Mouse (Mus musculus) midbrain, embryonic 11.5 days (tissue): ENCODE results near the gene Pofut2. TPM values are rescaled to one million over a fixed set of nuclear protein-coding genes. Genes with fewer than 3 reads are reported as not detected.
A peak's percentile ranks its signal among the peaks of the same experiment; 100 is the strongest.
"Not testable (repeated sequence)": the region's sequence is repeated elsewhere in the genome, so short reads cannot be mapped to it uniquely, and the experiment has no call there.

Experiments
- ATAC-seq: fragments of 200-750 bp; cut with Nextera tagmentation; 2 replicates; pipeline ENCODE4 v1.8.0; 2017; ENCODE audit warnings: moderate TSS enrichment, moderate library complexity; ENCODE audit not compliant: low FRiP score
- DNase-seq: peaks from one replicate; pipeline ENCODE4 v3.0.0; 2015; ENCODE audit warnings: low spot score; ENCODE audit errors: missing footprints
- H3K27ac ChIP-seq: fragments of 300-500 bp; sonication (generic); 2 replicates; pipeline ENCODE4 v1.5.1; 2014; ENCODE audit warnings: low read depth, low read length
- H3K27me3 ChIP-seq: fragments of 300-500 bp; sonication (generic); 2 replicates; pipeline ENCODE4 v1.6.1; 2014; ENCODE audit warnings: mild to moderate bottlenecking, low read length, moderate library complexity, mixed read lengths; ENCODE audit not compliant: control insufficient read depth, insufficient read depth
- H3K36me3 ChIP-seq: fragments of 300-500 bp; sonication (generic); 2 replicates; pipeline ENCODE4 v1.6.1; 2014; ENCODE audit warnings: mild to moderate bottlenecking, low read length, moderate library complexity, mixed read lengths; ENCODE audit not compliant: control insufficient read depth, insufficient read depth
- H3K4me1 ChIP-seq: fragments of 300-500 bp; sonication (generic); 2 replicates; pipeline ENCODE4 v1.6.1; 2014; ENCODE audit warnings: low read length; ENCODE audit not compliant: control insufficient read depth, insufficient read depth
- H3K4me2 ChIP-seq: fragments of 300-500 bp; sonication (generic); 2 replicates; pipeline ENCODE4 v1.6.1; 2014; ENCODE audit warnings: mild to moderate bottlenecking, moderate library complexity
- H3K4me3 ChIP-seq: fragments of 300-500 bp; sonication (generic); 2 replicates; pipeline ENCODE4 v1.5.1; 2014; ENCODE audit warnings: low read depth, low read length
- H3K9ac ChIP-seq: fragments of 300-500 bp; sonication (generic); 2 replicates; pipeline ENCODE4 v1.6.1; 2014; ENCODE audit warnings: low read length
- H3K9me3 ChIP-seq: fragments of 300-500 bp; sonication (generic); 2 replicates; pipeline ENCODE4 v1.6.1; 2016; ENCODE audit warnings: low read length; ENCODE audit not compliant: control insufficient read depth
- WGBS: fragments of 180-500 bp; shearing (Covaris S2); extraction: QIAGEN DNeasy Blood & Tissue Kit; methylation state at CpG from one replicate; pipeline ENCODE4 v1.1.7; 2014; 5-methylcytosine and 5-hydroxymethylcytosine counted together
- polyA plus RNA-seq: library from polyadenylated mRNA; unstranded; fragments of >200 nt; fragmentation: Nextera tagmentation; extraction: Ambion mirVana; gene quantifications from 2 replicates; pipeline ENCODE4 v1.2.1, GENCODE M21; 2014

Gene Pofut2
- polyA plus RNA-seq, 1 experiment from 2014 or later = 69.7 TPM

GRCm38 (mm10) chr10:77282085-77282484 lies 23.1 kb downstream of the Pofut2 start:
- H3K4me2 ChIP-seq, H3K27me3 ChIP-seq, ATAC-seq, H3K9me3 ChIP-seq, H3K9ac ChIP-seq, H3K4me1 ChIP-seq, H3K27ac ChIP-seq, H3K36me3 ChIP-seq, H3K4me3 ChIP-seq, DNase-seq: not testable (repeated sequence)
- WGBS = 71% methylated on average over 1 of the region's 1 CpGs

- H3K4me3 ChIP-seq = no peak overlapping the region
- H3K9ac ChIP-seq = no peak overlapping the region
- no peaks in the 10 kb centered on the region for H3K9me3 ChIP-seq
- no peaks in the 10 kb centered on the region for H3K36me3 ChIP-seq
- 18% methylated on average over 6 of the region's 6 CpGs for WGBS
- no peak for ATAC-seq
- no peaks in the 10 kb centered on the region for H3K27me3 ChIP-seq
- H3K27ac ChIP-seq = no peak overlapping the region
- H3K4me2 ChIP-seq = no peak overlapping the region
- no peaks in the 10 kb centered on the region for H3K4me1 ChIP-seq
- peak; percentile 92 for DNase-seq
These were observed 23.8 kb downstream of the Pofut2 start for GRCm38 (mm10) chr10:77282822-77283221.

- Histone ChIP-seq H3K4me2 (no peak overlapping the region), H3K27me3 (no peaks in the 10 kb centered on the region), H3K36me3 (no peaks in the 10 kb centered on the region), H3K9me3 (no peaks in the 10 kb centered on the region), H3K4me1 (no peaks in the 10 kb centered on the region), H3K9ac (no peak overlapping the region), H3K4me3 (no peak overlapping the region), H3K27ac (no peak overlapping the region)
- DNase-seq (no peak), ATAC-seq (no peak)
- WGBS = 85% methylated on average over 6 of the region's 6 CpGs
These were observed 25.8 kb downstream of the Pofut2 start for GRCm38 (mm10) chr10:77284832-77285231.

- WGBS = 86% methylated on average over 8 of the region's 8 CpGs
- H3K4me2 ChIP-seq = no peak overlapping the region
- no peaks in the 10 kb centered on the region for H3K4me1 ChIP-seq
- H3K9ac ChIP-seq = no peak overlapping the region
- H3K27me3 ChIP-seq = no peaks in the 10 kb centered on the region
- no peak overlapping the region for H3K27ac ChIP-seq
- no peaks in the 10 kb centered on the region for H3K36me3 ChIP-seq
- ATAC-seq (no peak), DNase-seq (no peak)
- no peak overlapping the region for H3K4me3 ChIP-seq
- no peaks in the 10 kb centered on the region for H3K9me3 ChIP-seq
These were observed 28.6 kb downstream of the Pofut2 start for GRCm38 (mm10) chr10:77287626-77288025.

- DNase-seq (no peak), ATAC-seq (no peak)
- 80% methylated on average over 5 of the region's 5 CpGs for WGBS
These were observed 29.7 kb downstream of the Pofut2 start for GRCm38 (mm10) chr10:77288639-77289195.

GRCm38 (mm10) chr10:77289559-77289958 lies 30.5 kb downstream of the Pofut2 start:
- Histone ChIP-seq H3K27me3 (no peaks in the 10 kb centered on the region), H3K4me2 (no peak overlapping the region), H3K36me3 (no peaks in the 10 kb centered on the region), H3K4me3 (no peak overlapping the region), H3K9me3 (no peaks in the 10 kb centered on the region), H3K4me1 (no peaks in the 10 kb centered on the region), H3K9ac (no peak overlapping the region), H3K27ac (no peak overlapping the region)
- no peak for ATAC-seq
- DNase-seq = no peak
- WGBS = 89% methylated on average over 8 of the region's 8 CpGs

More at GRCm38 (mm10) chr10:77288639-77289195, 29.7 kb downstream of the Pofut2 start:
- no peaks in the 10 kb centered on the region for H3K36me3 ChIP-seq
- H3K4me2 ChIP-seq = no peak overlapping the region
- H3K9me3 ChIP-seq = no peaks in the 10 kb centered on the region
- H3K27me3 ChIP-seq = no peaks in the 10 kb centered on the region
- no peaks in the 10 kb centered on the region for H3K4me1 ChIP-seq
- no peak overlapping the region for H3K4me3 ChIP-seq
- no peak overlapping the region for H3K9ac ChIP-seq
- no peak overlapping the region for H3K27ac ChIP-seq

GRCm38 (mm10) chr10:77290624-77291366 lies 31.8 kb downstream of the Pofut2 start:
- no peaks in the 10 kb centered on the region for H3K36me3 ChIP-seq
- H3K27me3 ChIP-seq = no peaks in the 10 kb centered on the region
- ATAC-seq = no peak
- 83% methylated on average over 17 of the region's 17 CpGs for WGBS
- no peak overlapping the region for H3K27ac ChIP-seq
- no peaks in the 10 kb centered on the region for H3K9me3 ChIP-seq
- no peaks in the 10 kb centered on the region for H3K4me1 ChIP-seq
- H3K4me3 ChIP-seq = no peak overlapping the region
- no peak overlapping the region for H3K4me2 ChIP-seq
- DNase-seq = no peak
- no peak overlapping the region for H3K9ac ChIP-seq

GRCm38 (mm10) chr10:77294691-77295090 lies 35.7 kb downstream of the Pofut2 start:
- Histone ChIP-seq H3K4me2 (no peak overlapping the region), H3K36me3 (no peaks in the 10 kb centered on the region), H3K27ac (no peak overlapping the region), H3K9ac (no peak overlapping the region), H3K27me3 (no peaks in the 10 kb centered on the region), H3K4me1 (no peaks in the 10 kb centered on the region), H3K9me3 (no peaks in the 10 kb centered on the region), H3K4me3 (no peak overlapping the region)
- ATAC-seq = no peak
- DNase-seq = no peak
- 88% methylated on average over 12 of the region's 12 CpGs for WGBS

- Histone ChIP-seq H3K9me3 (no peaks in the 10 kb centered on the region), H3K27ac (no peak overlapping the region), H3K4me1 (no peaks in the 10 kb centered on the region), H3K4me2 (no peak overlapping the region), H3K27me3 (no peaks in the 10 kb centered on the region), H3K4me3 (no peak overlapping the region), H3K36me3 (no peaks in the 10 kb centered on the region), H3K9ac (no peak overlapping the region)
- DNase-seq = no peak
- no peak for ATAC-seq
- WGBS = 89% methylated on average over 8 of the region's 8 CpGs
These were observed 39.6 kb downstream of the Pofut2 start for GRCm38 (mm10) chr10:77298621-77299020.
